Mouse (Mus musculus): ENCODE results near the gene Gxylt2. TPM values are rescaled to one million over a fixed set of nuclear protein-coding genes. Genes with fewer than 3 reads are reported as not detected.

The Gxylt2 gene
- total RNA-seq, 2 experiments from 2014 or later = 0.66 to 0.67 TPM

DNA sequence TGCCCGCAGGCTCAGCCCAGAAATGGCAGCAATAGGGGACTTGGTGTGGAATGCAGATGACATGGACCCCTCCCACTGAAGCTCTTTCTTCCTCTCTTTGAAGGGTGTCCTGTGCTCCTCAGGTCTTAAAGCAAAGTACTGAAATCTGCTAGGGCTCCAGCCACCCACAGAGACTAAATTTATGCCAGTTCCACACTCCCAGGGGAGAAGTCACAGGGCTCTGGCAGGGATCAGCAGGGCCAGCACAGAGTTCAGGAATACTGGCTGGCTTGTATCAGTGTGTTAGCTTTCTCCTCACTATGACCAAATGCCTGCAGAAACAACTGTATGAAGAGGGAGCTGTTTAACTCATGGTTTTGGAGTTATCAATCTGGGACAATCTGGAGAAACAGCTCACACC, 84.6 kb downstream of the Gxylt2 start:
- Histone ChIP-seq H3K27ac (no peak overlapping the region), H3K4me3 (no peak overlapping the region)
- TF ChIP-seq CTCF (IDR thresholded peaks at IDR 0.05) = no peak
- no peak for DNase-seq
- intact Hi-C loops (cut with DNase I) = no loop called here

DNA sequence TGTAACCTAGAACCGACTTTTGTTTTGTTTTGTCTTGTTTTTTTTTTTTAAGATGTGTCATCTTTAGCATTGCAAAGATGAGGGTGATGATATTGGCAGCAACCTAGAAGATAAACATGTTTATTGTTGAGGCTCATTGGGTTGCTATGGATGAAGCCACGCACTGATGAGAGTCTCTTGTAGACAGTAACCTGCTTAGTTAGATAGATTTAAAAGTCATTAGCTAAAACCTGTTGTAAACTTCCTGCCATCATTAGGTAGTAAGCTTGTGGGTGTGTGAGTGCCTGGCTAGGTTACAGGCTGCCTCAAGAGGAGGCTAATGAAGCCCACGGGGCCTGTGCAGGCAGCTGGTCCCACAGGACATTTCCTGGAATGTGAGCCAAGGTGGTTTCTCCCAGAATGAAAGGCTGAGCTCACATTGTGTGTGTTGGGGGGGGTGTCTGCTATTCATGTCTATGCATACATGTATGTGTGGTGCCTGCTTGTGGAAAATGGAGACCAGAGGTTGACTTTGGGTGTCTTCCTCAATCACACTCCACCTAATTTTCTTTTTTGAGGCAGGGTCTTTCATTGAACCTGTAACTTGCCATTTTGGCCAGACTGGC, 87.6 kb downstream of the Gxylt2 start:
- TF ChIP-seq CTCF (IDR thresholded peaks at IDR 0.05) = no peak
- no peak overlapping the region for H3K27ac ChIP-seq
- DNase-seq = no peak
- H3K4me3 ChIP-seq = no peak overlapping the region
- intact Hi-C loops (cut with DNase I) = no loop called here

GRCm38 (mm10) chr6:100792973-100793769, 88.6 kb downstream of the Gxylt2 start:
- intact Hi-C loops (cut with DNase I) = no loop called here
- no peak for DNase-seq
- Histone ChIP-seq H3K27ac (no peak overlapping the region), H3K4me3 (no peak overlapping the region)
- no peak for TF ChIP-seq CTCF (IDR thresholded peaks at IDR 0.05)

GRCm38 (mm10) chr6:100795797-100796196, 91.3 kb downstream of the Gxylt2 start:
- no peak for TF ChIP-seq CTCF (IDR thresholded peaks at IDR 0.05)
- intact Hi-C loops (cut with DNase I) = no loop called here
- DNase-seq = no peak
- no peak overlapping the region for H3K27ac ChIP-seq
- H3K4me3 ChIP-seq = no peak overlapping the region

GRCm38 (mm10) chr6:100799290-100799689, 94.8 kb downstream of the Gxylt2 start:
- intact Hi-C loops (cut with DNase I) = no loop called here
- DNase-seq = no peak
- Histone ChIP-seq H3K27ac (no peak overlapping the region), H3K4me3 (no peak overlapping the region)
- TF ChIP-seq CTCF (IDR thresholded peaks at IDR 0.05) = no peak

GRCm38 (mm10) chr6:100799766-100800165, 95.2 kb downstream of the Gxylt2 start:
- Histone ChIP-seq H3K27ac (no peak overlapping the region; the same call in 1 of the 2 replicates), H3K4me3 (no peak overlapping the region)
- intact Hi-C loops (cut with DNase I) = no loop called here
- DNase-seq = no peak
- TF ChIP-seq CTCF (IDR thresholded peaks at IDR 0.05) = no peak

GRCm38 (mm10) chr6:100800497-100800955, 96.0 kb downstream of the Gxylt2 start:
- peak overlapping the region; percentile 36; the same call in 1 of the 2 replicates for H3K27ac ChIP-seq
- TF ChIP-seq CTCF (IDR thresholded peaks at IDR 0.05) = no peak
- DNase-seq = peak; percentile 68
- intact Hi-C loops (cut with DNase I) = no loop called here
- no peak overlapping the region; the same call in 1 of the 2 replicates for H3K4me3 ChIP-seq

DNA sequence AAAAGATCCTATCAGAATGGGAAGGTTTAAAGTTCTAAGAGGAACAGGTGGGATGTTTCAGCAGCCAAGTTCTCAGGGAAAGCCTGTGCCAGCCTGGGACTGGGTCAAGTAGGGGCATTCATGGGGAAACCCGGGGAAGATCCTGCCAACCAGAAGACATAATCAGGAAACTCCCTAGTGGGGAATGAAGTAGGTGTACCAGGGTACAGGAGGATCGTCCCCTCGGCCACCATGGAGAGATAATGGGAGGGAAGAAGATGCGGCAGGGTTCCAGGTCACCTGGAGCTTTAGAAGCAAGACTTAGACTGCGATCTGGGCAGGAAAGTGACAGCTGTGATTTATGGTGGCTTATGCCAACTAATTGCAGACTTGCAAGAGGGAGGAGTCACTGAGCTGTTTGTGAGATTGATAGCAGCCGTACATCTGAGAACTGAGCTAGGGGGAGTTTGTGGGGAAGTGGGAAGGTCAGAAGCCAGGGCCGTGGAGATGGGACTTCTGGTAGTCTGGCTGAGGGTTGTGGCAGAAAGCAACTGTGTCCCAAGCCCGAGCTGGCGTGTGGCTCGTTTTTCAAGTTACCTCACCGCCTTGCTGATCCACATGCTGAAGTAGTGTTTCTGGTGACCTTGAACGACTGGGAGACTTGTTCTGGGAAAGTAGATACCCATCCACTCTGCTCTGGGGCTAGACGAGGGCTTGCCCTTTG, 98.0 kb downstream of the Gxylt2 start:
- Histone ChIP-seq H3K4me3 (no peak overlapping the region), H3K27ac (peak overlapping the region; percentile 52)
- peak; percentile 65 for DNase-seq

GRCm38 (mm10) chr6:100803250-100803649, 98.7 kb downstream of the Gxylt2 start:
- no peak overlapping the region; the same call in 1 of the 2 replicates for H3K27ac ChIP-seq
- no peak for DNase-seq
- H3K4me3 ChIP-seq = no peak overlapping the region
- TF ChIP-seq CTCF (IDR thresholded peaks at IDR 0.05) = no peak
- intact Hi-C loops (cut with DNase I) = no loop called here

More for the DNA sequence above, 98.0 kb downstream of the Gxylt2 start:
- intact Hi-C loops (cut with DNase I) = no loop called here
- TF ChIP-seq CTCF (IDR thresholded peaks at IDR 0.05) = no peak

GRCm38 (mm10) chr6:100807187-100807586, 102.7 kb downstream of the Gxylt2 start:
- no peak for DNase-seq
- no peak for TF ChIP-seq CTCF (IDR thresholded peaks at IDR 0.05)
- Histone ChIP-seq H3K27ac (no peak overlapping the region), H3K4me3 (no peak overlapping the region)
- intact Hi-C loops (cut with DNase I) = no loop called here

DNA sequence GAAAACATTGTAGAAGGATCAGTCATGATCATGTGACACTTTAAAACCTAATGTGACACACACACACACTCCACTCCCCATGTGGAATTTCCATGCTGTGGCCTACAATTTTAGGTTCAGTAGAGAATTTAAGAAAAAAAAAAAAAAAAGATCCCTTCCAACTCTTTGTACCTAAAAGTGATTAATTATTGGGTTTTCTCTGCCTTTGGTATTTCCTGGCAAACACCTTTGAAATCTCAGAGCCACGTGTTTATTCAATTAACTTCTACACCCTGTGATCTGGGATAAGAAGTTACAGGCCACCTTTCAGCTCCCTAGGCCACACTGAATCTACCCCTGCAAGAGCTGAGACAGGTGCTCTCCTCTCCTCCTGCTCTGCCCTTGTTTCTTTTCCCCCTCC, 103.2 kb downstream of the Gxylt2 start:
- no peak for DNase-seq
- intact Hi-C loops (cut with DNase I) = no loop called here
- Histone ChIP-seq H3K27ac (no peak overlapping the region), H3K4me3 (no peak overlapping the region)
- no peak for TF ChIP-seq CTCF (IDR thresholded peaks at IDR 0.05)

- no peak for DNase-seq
- intact Hi-C loops (cut with DNase I) = no loop called here
Observed at GRCm38 (mm10) chr6:100808221-100808778, 103.8 kb downstream of the Gxylt2 start.

DNA sequence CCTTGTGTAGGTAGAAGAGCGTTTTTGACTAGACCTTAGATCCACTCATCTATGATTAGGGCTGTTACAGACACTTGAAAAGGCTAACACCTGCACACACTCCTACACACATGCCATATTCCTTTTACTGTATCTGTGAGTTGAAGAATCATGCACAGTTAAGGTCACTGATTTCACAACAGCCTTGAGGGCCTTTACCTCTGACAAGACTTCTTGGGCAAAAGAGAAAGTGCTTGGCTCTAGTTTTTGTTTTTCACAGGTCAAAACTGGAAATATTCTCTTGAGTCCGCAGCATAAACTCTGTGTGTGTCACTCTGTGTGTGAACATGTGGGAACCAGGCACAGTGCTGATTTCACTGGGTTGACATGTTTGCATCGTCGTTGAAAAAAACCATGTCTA, 105.6 kb downstream of the Gxylt2 start:
- TF ChIP-seq CTCF (IDR thresholded peaks at IDR 0.05) = no peak
- H3K27ac ChIP-seq = no peak overlapping the region
- DNase-seq = no peak
- no peak overlapping the region for H3K4me3 ChIP-seq
- intact Hi-C loops (cut with DNase I) = no loop called here

More at GRCm38 (mm10) chr6:100808221-100808778, 103.8 kb downstream of the Gxylt2 start:
- TF ChIP-seq CTCF (IDR thresholded peaks at IDR 0.05) = no peak
- Histone ChIP-seq H3K4me3 (no peak overlapping the region), H3K27ac (no peak overlapping the region)

All from gastrocnemius, adult 2 months (tissue).